Mouse (Mus musculus): ENCODE measurements around the gene Gm6760. TPM values are rescaled to one million over a fixed set of nuclear protein-coding genes. Genes with fewer than 3 reads are reported as not detected.

The Gm6760 gene
- not detected for total RNA-seq (2022)

GRCm38 (mm10) chrX:64152098-64152497 lies at the start of gene Gm6760:
Gene Gm6760, minus strand, starts transcription at chrX:64152198.
- DNase-seq (ENCODE audit: low spot score in 2 of 2) = no peak

GRCm38 (mm10) chrX:64181246-64181645 lies 29.2 kb upstream of the Gm6760 start:
- no peak for DNase-seq (ENCODE audit: low spot score in 2 of 2)

GRCm38 (mm10) chrX:64173248-64173647 lies 21.2 kb upstream of the Gm6760 start, which contains the start of gene 3830417A13Rik:
Gene 3830417A13Rik, plus strand, starts transcription at chrX:64173548.
- no peak for DNase-seq (ENCODE audit: low spot score in 2 of 2)

Other genes starting within 250 kb of the Gm6760 start
- not detected for gene 3830417A13Rik, start 21.4 kb upstream of the Gm6760 start, total RNA-seq (2022)
- gene Slitrk4, start 124.8 kb upstream of the Gm6760 start, total RNA-seq (2022) = under 1 TPM; 0.12 to 0.29 (median 0.19) TPM